Mouse (Mus musculus): ENCODE data around the gene Ptprb. TPM values are rescaled to one million over a fixed set of nuclear protein-coding genes. Genes with fewer than 3 reads are reported as not detected.

Gene Ptprb
- polyA plus RNA-seq, 2 experiments: 2.3 to 3.4 TPM

DNA sequence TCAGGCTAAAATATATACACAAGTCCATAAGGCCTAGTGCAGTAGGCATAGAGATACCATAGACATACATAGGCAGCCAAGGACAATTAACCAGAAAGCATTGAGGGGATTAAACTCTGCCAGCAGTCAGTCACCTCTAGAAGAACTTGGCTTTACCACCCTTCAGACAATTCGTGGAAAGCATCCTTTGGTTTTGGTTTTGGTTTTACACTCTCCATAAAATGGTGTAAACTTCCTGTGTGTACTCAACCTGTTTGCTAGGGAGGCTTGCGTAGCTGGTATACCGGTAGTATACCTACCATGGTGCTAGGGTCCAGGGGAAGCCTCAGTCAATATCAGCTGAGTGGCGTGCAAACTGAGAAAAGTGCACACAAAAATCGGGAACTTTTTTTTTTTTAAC, 121.0 kb downstream of the Ptprb start:
- DNase-seq (ENCODE audit: low spot score) (no peak), ATAC-seq (ENCODE audit: low FRiP score, low read depth) (no peak)
- Histone ChIP-seq H3K4me3 (replicated peaks; ENCODE audit: low read length) (no peak overlapping the region), H3K27ac (replicated peaks; ENCODE audit: low read depth, low read length) (no peak overlapping the region), H3K4me2 (replicated peaks; ENCODE audit: low read depth, low read length, severe bottlenecking) (no peak overlapping the region), H3K4me1 (ENCODE audit: control insufficient read depth, insufficient read depth, low read length) (peaks cover 14% of the 10 kb centered on the region), H3K27me3 (ENCODE audit: control insufficient read depth, insufficient read depth, low read length) (no peaks in the 10 kb centered on the region), H3K9ac (ENCODE audit: low read depth, low read length, severe bottlenecking) (no peak overlapping the region), H3K36me3 (ENCODE audit: control insufficient read depth, insufficient read depth, low read length) (no peaks in the 10 kb centered on the region), H3K9me3 (ENCODE audit: control insufficient read depth, low read length) (no peaks in the 10 kb centered on the region)
- no peak for TF ChIP-seq POLR2A (IDR thresholded peaks at IDR 0.05; ENCODE audit: borderline replicate concordance, extremely low read depth, insufficient read depth, insufficient read length)
- WGBS: 78% methylated on average over 5 of the region's 5 CpGs

DNA sequence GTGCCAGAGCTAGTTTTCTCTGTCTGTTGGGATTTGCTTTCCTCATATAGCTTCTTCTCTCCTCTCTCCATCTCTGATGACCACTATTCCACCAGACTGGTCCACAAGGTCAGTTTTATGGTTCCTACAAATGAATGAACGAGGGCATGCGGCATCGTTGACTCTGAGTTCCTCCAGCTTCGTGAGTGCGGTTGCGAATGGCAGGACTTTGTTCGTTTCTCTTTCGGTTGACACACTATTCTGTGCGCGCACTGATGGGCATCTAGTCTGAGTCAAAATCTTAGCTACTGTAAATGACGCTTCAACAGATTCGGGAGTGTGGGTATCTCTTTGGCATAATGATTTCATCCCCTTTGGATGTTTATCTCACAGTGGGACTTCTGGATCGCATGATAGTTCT, 121.6 kb downstream of the Ptprb start:
- Histone ChIP-seq H3K9me3 (ENCODE audit: control insufficient read depth, low read length) (no peaks in the 10 kb centered on the region), H3K36me3 (ENCODE audit: control insufficient read depth, insufficient read depth, low read length) (no peaks in the 10 kb centered on the region), H3K4me1 (ENCODE audit: control insufficient read depth, insufficient read depth, low read length) (peaks cover 14% of the 10 kb centered on the region), H3K27ac (replicated peaks; ENCODE audit: low read depth, low read length) (no peak overlapping the region), H3K4me2 (replicated peaks; ENCODE audit: low read depth, low read length, severe bottlenecking) (no peak overlapping the region), H3K4me3 (replicated peaks; ENCODE audit: low read length) (no peak overlapping the region), H3K9ac (ENCODE audit: low read depth, low read length, severe bottlenecking) (no peak overlapping the region), H3K27me3 (ENCODE audit: control insufficient read depth, insufficient read depth, low read length) (no peaks in the 10 kb centered on the region)
- DNase-seq (ENCODE audit: low spot score) (no peak), ATAC-seq (ENCODE audit: low FRiP score, low read depth) (no peak)
- TF ChIP-seq POLR2A (IDR thresholded peaks at IDR 0.05; ENCODE audit: borderline replicate concordance, extremely low read depth, insufficient read depth, insufficient read length): no peak
- 82% methylated on average over 13 of the region's 13 CpGs for whole genome bisulfite sequencing

DNA sequence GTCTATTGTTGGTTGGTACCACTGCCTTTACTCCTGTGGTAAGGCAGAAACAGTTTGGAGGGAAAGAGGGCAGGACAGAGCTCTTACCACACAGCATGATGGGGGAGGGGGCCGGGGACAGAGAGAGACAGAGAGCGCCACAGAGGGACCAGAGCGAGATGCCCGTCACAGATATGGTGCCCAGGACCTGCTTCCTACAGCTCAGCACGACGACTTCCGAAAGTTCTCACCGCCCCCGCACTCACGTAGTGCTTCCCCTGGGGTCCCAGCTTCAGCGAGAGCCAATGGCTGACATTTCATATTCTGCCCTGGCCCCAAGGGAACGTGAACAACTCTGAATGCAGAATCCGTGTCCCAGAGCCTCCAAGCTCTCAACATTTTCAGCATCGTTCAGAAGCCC, 122.2 kb downstream of the Ptprb start:
- Histone ChIP-seq H3K4me2 (replicated peaks; ENCODE audit: low read depth, low read length, severe bottlenecking) (peak overlapping the region; percentile 40), H3K27ac (replicated peaks; ENCODE audit: low read depth, low read length) (no peak overlapping the region), H3K36me3 (ENCODE audit: control insufficient read depth, insufficient read depth, low read length) (no peaks in the 10 kb centered on the region), H3K4me1 (ENCODE audit: control insufficient read depth, insufficient read depth, low read length) (peaks cover 14% of the 10 kb centered on the region), H3K27me3 (ENCODE audit: control insufficient read depth, insufficient read depth, low read length) (no peaks in the 10 kb centered on the region), H3K9ac (ENCODE audit: low read depth, low read length, severe bottlenecking) (peak overlapping the region; percentile 31; the same call in 1 of the 2 replicates), H3K4me3 (replicated peaks; ENCODE audit: low read length) (0 out of 2 replicates have a peak overlapping the region, but pooled peaks have one; percentile 18), H3K9me3 (ENCODE audit: control insufficient read depth, low read length) (no peaks in the 10 kb centered on the region)
- ATAC-seq (ENCODE audit: low FRiP score, low read depth) (no peak), DNase-seq (ENCODE audit: low spot score) (no peak)
- TF ChIP-seq POLR2A (IDR thresholded peaks at IDR 0.05; ENCODE audit: borderline replicate concordance, extremely low read depth, insufficient read depth, insufficient read length): no peak
- 34% methylated on average over 14 of the region's 14 CpGs for WGBS

- DNase-seq (ENCODE audit: low spot score): no peak
- 34% methylated on average over 12 of the region's 12 CpGs for WGBS
- peaks cover 14% of the 10 kb centered on the region for H3K4me1 ChIP-seq (ENCODE audit: control insufficient read depth, insufficient read depth, low read length)
- no peak overlapping the region for H3K27ac ChIP-seq (replicated peaks; ENCODE audit: low read depth, low read length)
- peak overlapping the region; percentile 40 for H3K4me2 ChIP-seq (replicated peaks; ENCODE audit: low read depth, low read length, severe bottlenecking)
- no peaks in the 10 kb centered on the region for H3K36me3 ChIP-seq (ENCODE audit: control insufficient read depth, insufficient read depth, low read length)
- TF ChIP-seq POLR2A (IDR thresholded peaks at IDR 0.05; ENCODE audit: borderline replicate concordance, extremely low read depth, insufficient read depth, insufficient read length): no peak
- ATAC-seq (ENCODE audit: low FRiP score, low read depth): no peak
- peak overlapping the region; percentile 31; the same call in 1 of the 2 replicates for H3K9ac ChIP-seq (ENCODE audit: low read depth, low read length, severe bottlenecking)
- no peaks in the 10 kb centered on the region for H3K9me3 ChIP-seq (ENCODE audit: control insufficient read depth, low read length)
- H3K27me3 ChIP-seq (ENCODE audit: control insufficient read depth, insufficient read depth, low read length): no peaks in the 10 kb centered on the region
- H3K4me3 ChIP-seq (replicated peaks; ENCODE audit: low read length): 0 out of 2 replicates have a peak overlapping the region, but pooled peaks have one; percentile 18
Observed at GRCm38 (mm10) chr10:116397973-116398372, 122.7 kb downstream of the Ptprb start.

DNA sequence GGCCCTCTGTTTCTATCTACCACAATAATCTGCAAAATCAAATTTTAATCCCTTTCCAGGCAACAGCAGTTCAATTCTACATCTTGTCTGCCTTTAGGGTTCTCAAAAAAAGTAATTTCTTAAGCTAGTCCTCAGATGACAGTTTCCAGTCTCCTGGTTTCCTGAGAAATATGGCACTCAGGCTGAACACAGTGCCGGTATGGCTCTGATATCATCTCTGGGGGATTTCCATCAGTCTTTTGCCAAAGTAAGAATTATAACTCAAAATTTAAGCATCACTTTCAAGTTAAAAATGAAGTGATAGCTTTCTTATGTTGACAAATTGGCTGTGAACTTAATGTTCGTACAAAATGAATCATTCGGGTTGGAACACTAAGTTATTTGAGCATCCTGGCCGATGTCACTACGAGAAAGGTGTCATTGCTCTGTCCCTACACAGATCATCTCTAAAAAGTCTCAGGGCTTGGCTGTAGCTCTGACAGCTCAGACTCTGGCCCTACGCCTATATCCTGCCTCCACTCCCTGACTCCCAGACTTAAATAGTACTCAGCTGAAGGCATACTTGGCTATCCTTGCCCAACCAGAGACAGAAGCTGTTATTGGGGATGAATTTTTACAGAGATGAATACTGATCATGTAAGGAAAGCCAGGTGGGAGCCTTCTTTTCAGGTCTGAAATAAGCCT, 127.6 kb downstream of the Ptprb start:
- no peaks in the 10 kb centered on the region for H3K9me3 ChIP-seq (ENCODE audit: control insufficient read depth, low read length)
- H3K36me3 ChIP-seq (ENCODE audit: control insufficient read depth, insufficient read depth, low read length): no peaks in the 10 kb centered on the region
- no peak overlapping the region for H3K27ac ChIP-seq (replicated peaks; ENCODE audit: low read depth, low read length)
- no peak for TF ChIP-seq POLR2A (IDR thresholded peaks at IDR 0.05; ENCODE audit: borderline replicate concordance, extremely low read depth, insufficient read depth, insufficient read length)
- no peak overlapping the region for H3K4me3 ChIP-seq (replicated peaks; ENCODE audit: low read length)
- H3K9ac ChIP-seq (ENCODE audit: low read depth, low read length, severe bottlenecking): no peak overlapping the region
- ATAC-seq (ENCODE audit: low FRiP score, low read depth) (no peak), DNase-seq (ENCODE audit: low spot score) (no peak)
- 83% methylated on average over 6 of the region's 6 CpGs for WGBS
- H3K27me3 ChIP-seq (ENCODE audit: control insufficient read depth, insufficient read depth, low read length): no peaks in the 10 kb centered on the region
- no peak overlapping the region for H3K4me2 ChIP-seq (replicated peaks; ENCODE audit: low read depth, low read length, severe bottlenecking)
- peaks cover 6% of the 10 kb centered on the region for H3K4me1 ChIP-seq (ENCODE audit: control insufficient read depth, insufficient read depth, low read length)
